Mouse (Mus musculus) heart, adult 2 months (tissue): ENCODE measurements around the gene Fmo6. TPM values are rescaled to one million over a fixed set of nuclear protein-coding genes. Genes with fewer than 3 reads are reported as not detected.
A peak's percentile ranks its signal among the peaks of the same experiment; 100 is the strongest.

ENCODE experiments used
- DNase-seq, 2 experiments: peaks; one replicate each; pipeline ENCODE4 v3.0.0; 2021
- H3K27ac ChIP-seq: fragments of 200-600 bp; 2 replicates; pipeline ENCODE4 v1.8.1; 2022
- H3K27me3 ChIP-seq: fragments of 200-500 bp; 2 replicates; pipeline ENCODE4 v1.6.1; 2012; ENCODE audit warnings: mild to moderate bottlenecking, low read length, inconsistent platforms, mixed read lengths; ENCODE audit not compliant: control insufficient read depth, insufficient read depth
- H3K36me3 ChIP-seq: fragments of 200-500 bp; 2 replicates; pipeline ENCODE4 v1.6.1; 2012; ENCODE audit warnings: low read length, inconsistent platforms; ENCODE audit not compliant: control insufficient read depth, insufficient read depth
- H3K4me1 ChIP-seq: fragments of 200-500 bp; 2 replicates; pipeline ENCODE4 v1.6.1; 2011; ENCODE audit warnings: low read length; ENCODE audit not compliant: control insufficient read depth, insufficient read depth
- H3K4me3 ChIP-seq: fragments of 200-600 bp; 2 replicates; pipeline ENCODE4 v1.8.1; 2022
- H3K79me2 ChIP-seq: fragments of 200-500 bp; replicated peaks from 2 replicates; pipeline ENCODE4 v1.6.1; 2012; ENCODE audit warnings: mild to moderate bottlenecking, inconsistent platforms, low read length, moderate library complexity, mixed read lengths; ENCODE audit not compliant: control insufficient read depth, insufficient read depth
- H3K9ac ChIP-seq: fragments of 200-500 bp; 2 replicates; pipeline ENCODE4 v1.6.1; 2012; ENCODE audit warnings: low read depth, mild to moderate bottlenecking, control low read depth, inconsistent platforms, low read length, mixed read lengths
- CTCF ChIP-seq: fragments of 200-600 bp; IDR thresholded peaks from 2 replicates; pipeline ENCODE4 v1.8.1; 2022; ENCODE audit warnings: antibody characterized with exemption, mild to moderate bottlenecking, moderate library complexity
- EP300 ChIP-seq: fragments of 200-500 bp; IDR thresholded peaks from 2 replicates; pipeline ENCODE4 v1.6.1; 2011; ENCODE audit warnings: low read depth, low read length, control low read depth; ENCODE audit not compliant: insufficient read depth
- POLR2A ChIP-seq: fragments of 200-500 bp; IDR thresholded peaks from 2 replicates; pipeline ENCODE4 v1.6.1; 2011; ENCODE audit warnings: mild to moderate bottlenecking, low read depth, low read length, control low read depth; ENCODE audit not compliant: insufficient read depth
- WGBS: fragments of 180-500 bp; shearing (Covaris S2); methylation state at CpG from one replicate; pipeline ENCODE4 v1.1.7; 2018; 5-methylcytosine and 5-hydroxymethylcytosine counted together
- intact Hi-C: fragments of 180-260 bp; cut with DNase I; formaldehyde crosslinking; loops from one replicate; pipeline ENCODE4 v1.15.1; 2025
- polyA plus RNA-seq: library from polyadenylated mRNA; depleted of rRNA; stranded (reverse); fragments of >200 nt; gene quantifications from 2 replicates; pipeline ENCODE4 v1.2.3, GENCODE M21; 2012
- total RNA-seq, 2 experiments: library from RNA; stranded (reverse); gene quantifications; 2 replicates each; pipeline ENCODE4 v1.2.3; 2021

The Fmo6 gene
- total and polyA plus RNA-seq, 3 experiments: 0.53 TPM; not detected in 2

DNA sequence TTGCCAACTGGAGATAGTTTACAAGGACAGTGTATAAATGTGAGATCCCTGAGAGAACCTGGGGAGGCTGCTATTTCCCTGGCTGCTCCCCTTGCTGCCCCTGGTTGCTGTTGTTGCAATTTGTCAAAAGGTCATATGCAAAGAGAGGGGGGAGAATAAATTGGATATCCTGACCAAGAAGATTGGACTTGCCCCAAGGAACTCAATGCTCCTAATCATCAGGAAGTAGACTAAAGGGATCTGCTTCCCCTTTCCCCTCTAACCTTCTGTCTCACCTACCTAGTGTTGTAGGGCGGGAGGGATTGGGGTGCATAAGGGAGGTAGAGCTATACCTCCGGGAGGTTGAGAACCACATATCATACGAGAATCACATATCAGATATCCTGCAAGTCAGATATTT is 8.2 kb downstream of the Fmo6 start:
- Histone ChIP-seq H3K4me1 (peaks cover 4% of the 10 kb centered on the region), H3K9ac (no peak overlapping the region), H3K4me3 (no peak overlapping the region), H3K36me3 (peaks cover 5% of the 10 kb centered on the region), H3K27me3 (no peaks in the 10 kb centered on the region), H3K79me2 (no peaks in the 10 kb centered on the region), H3K27ac (peak overlapping the region; percentile 55)
- DNase-seq: peak in 1 of 2 experiments; percentile 10
- WGBS: 47% methylated on average over 3 of the region's 3 CpGs
- intact Hi-C loops: no loop called here
- TF ChIP-seq CTCF (no peak), POLR2A (no peak), EP300 (no peak)

DNA sequence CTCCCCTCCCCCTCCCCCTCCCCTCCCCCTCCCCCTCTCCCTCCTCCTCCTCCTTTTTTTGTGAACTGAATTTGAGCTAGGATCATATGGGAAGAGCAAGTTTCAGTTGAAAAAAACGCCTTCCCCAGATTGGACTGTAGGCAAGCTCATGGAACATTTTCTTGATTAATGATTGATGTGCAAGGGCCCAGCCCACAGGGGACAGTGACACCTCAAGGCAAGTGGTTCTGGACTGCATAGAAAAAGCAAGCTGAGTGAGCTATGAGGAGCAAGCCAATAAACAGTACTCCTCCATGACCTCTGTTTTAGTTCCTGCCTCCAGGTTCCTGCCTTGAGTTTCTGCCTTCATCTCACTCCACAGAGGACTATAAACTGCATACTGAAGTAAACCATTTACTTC is 12.2 kb downstream of the Fmo6 start:
- TF ChIP-seq POLR2A: no peak
- TF ChIP-seq EP300: no peak
- no peak for TF ChIP-seq CTCF
- H3K36me3 ChIP-seq: no peaks in the 10 kb centered on the region
- no peaks in the 10 kb centered on the region for H3K27me3 ChIP-seq
- WGBS: 73% methylated on average over 1 of the region's 1 CpGs
- no peaks in the 10 kb centered on the region; the same call in 1 of the 2 replicates for H3K4me1 ChIP-seq
- no peak overlapping the region for H3K4me3 ChIP-seq
- DNase-seq: no peak
- H3K9ac ChIP-seq: no peak overlapping the region
- no peaks in the 10 kb centered on the region for H3K79me2 ChIP-seq
- no peak overlapping the region for H3K27ac ChIP-seq
- intact Hi-C loops: no loop called here

DNA sequence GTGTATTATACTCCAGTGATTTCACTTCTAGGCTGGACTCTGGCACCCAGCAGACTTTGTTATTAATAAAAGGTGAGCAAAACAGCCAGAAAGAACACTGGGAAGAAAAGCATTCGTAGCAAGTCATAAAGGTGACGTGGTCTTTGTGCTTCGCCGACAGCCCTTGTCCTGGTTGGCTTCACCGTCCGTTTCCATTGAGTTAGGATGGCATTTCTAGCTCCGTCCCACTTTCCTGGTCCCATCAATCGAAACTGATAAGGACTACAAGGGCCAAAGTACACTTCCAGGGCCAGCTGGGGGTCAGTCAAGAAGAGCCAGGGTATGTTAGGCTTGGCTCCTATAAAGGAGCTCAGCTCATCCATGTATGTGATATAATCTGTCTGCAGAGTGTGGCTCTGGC is 20.7 kb downstream of the Fmo6 start:
- no peak overlapping the region for H3K4me3 ChIP-seq
- TF ChIP-seq EP300 (no peak), POLR2A (no peak), CTCF (no peak)
- intact Hi-C loops: loop anchor here (2.0 kb wide), 1 partner anchor 14 kb away; no protein-coding TSS in a partner anchor
- H3K4me1 ChIP-seq: no peaks in the 10 kb centered on the region
- 72% methylated on average over 8 of the region's 8 CpGs for WGBS
- H3K36me3 ChIP-seq: no peaks in the 10 kb centered on the region
- H3K79me2 ChIP-seq: no peaks in the 10 kb centered on the region
- H3K9ac ChIP-seq: no peak overlapping the region
- no peaks in the 10 kb centered on the region for H3K27me3 ChIP-seq
- no peak for DNase-seq
- H3K27ac ChIP-seq: no peak overlapping the region

DNA sequence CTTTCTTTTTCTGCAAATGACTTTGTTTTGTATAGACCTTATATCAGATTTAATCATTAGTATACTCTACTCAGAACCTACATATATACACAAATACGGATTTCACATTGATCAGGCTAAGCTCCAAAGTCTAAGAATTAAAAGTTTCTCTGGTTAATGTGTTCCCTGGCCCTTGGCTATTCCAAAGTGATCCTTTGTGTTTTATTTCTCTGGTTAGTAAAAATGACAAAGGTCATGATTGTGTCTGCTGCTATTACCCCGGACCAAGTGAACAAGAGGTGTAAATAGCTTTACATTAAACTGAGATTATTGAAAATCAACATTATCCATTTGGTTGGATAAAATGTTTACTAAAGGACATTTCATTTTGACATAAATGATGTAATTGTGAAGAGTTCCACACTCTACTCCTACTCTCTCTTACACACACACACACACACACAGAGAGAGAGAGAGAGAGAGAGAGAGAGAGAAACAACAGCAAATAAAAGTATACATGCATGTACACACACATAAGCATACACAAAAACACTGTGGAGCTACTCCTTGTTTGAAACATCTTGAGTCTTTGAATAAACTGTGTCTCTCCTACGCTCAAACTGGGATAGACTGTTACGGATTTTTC is 22.3 kb downstream of the Fmo6 start:
- 82% methylated on average over 4 of the region's 4 CpGs for WGBS

DNA sequence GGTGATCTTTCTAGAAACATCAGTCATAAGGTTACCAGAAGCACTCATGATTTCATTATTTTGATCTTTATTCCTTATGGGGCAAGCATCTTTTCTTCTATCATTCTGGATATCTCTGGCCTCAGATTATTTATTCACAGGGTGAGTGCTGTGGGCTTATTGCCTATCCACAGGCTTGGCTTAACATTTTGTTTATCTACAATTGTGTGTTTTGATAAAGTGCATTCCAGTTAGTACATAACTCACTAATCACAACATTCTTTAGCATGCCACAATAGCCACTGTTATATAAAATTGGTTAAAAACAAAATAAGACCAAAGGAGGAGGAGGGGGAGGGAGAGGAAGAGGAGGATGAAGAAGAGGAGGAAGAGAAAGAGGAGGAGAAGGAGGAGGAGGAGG is 25.2 kb downstream of the Fmo6 start:
- H3K27me3 ChIP-seq: no peaks in the 10 kb centered on the region
- DNase-seq: no peak

More for the DNA sequence above, 22.3 kb downstream of the Fmo6 start:
- Histone ChIP-seq H3K36me3 (no peaks in the 10 kb centered on the region), H3K4me1 (no peaks in the 10 kb centered on the region), H3K27ac (no peak overlapping the region), H3K9ac (no peak overlapping the region), H3K79me2 (no peaks in the 10 kb centered on the region), H3K27me3 (no peaks in the 10 kb centered on the region), H3K4me3 (no peak overlapping the region)
- DNase-seq: no peak
- no peak for TF ChIP-seq CTCF
- TF ChIP-seq POLR2A: no peak
- no peak for TF ChIP-seq EP300
- intact Hi-C loops: no loop called here

DNA sequence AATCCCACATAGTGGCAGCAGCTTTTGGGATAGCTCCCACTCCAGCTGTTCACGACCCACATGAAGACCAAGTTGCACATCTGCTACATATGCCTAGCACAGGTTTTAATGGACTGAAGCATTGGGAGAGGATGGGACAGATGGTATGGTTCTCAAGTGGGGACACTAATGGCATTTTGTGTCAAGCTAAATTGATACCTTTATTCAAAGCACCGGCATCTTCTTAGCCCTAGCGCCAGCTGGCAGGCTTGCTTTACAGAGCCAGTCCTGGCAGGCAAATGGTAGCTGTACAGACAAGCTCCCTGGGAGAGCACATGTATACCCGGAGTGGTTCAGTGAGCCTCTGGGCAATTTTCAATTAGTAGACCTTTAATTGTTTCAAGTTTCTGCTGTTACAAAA is 35.4 kb downstream of the Fmo6 start:
- Histone ChIP-seq H3K9ac (no peak overlapping the region), H3K4me3 (no peak overlapping the region), H3K4me1 (peaks cover 1% of the 10 kb centered on the region), H3K36me3 (no peaks in the 10 kb centered on the region), H3K79me2 (no peaks in the 10 kb centered on the region), H3K27me3 (no peaks in the 10 kb centered on the region), H3K27ac (no peak overlapping the region)
- DNase-seq: no peak
- no peak for TF ChIP-seq POLR2A
- no peak for TF ChIP-seq CTCF
- no peak for TF ChIP-seq EP300
- intact Hi-C loops: loop anchor here (2.0 kb wide), 1 partner anchor 15 kb away; no protein-coding TSS in a partner anchor
- WGBS: 89% methylated on average over 4 of the region's 4 CpGs

More for the DNA sequence above, 25.2 kb downstream of the Fmo6 start:
- TF ChIP-seq EP300: no peak
- no peak for TF ChIP-seq CTCF
- no peak for TF ChIP-seq POLR2A
- no peaks in the 10 kb centered on the region for H3K36me3 ChIP-seq
- intact Hi-C loops: no loop called here
- no peak overlapping the region for H3K27ac ChIP-seq
- no peak overlapping the region for H3K4me3 ChIP-seq
- H3K79me2 ChIP-seq: no peaks in the 10 kb centered on the region
- H3K4me1 ChIP-seq: no peaks in the 10 kb centered on the region
- H3K9ac ChIP-seq: no peak overlapping the region
